Mouse (Mus musculus) liver, postnatal 0 days (tissue): ENCODE measurements around the gene Tmem156. TPM values are rescaled to one million over a fixed set of nuclear protein-coding genes. Genes with fewer than 3 reads are reported as not detected.

ENCODE experiments used
- ATAC-seq: fragments of 200-750 bp; cut with Nextera tagmentation; 2 replicates; pipeline ENCODE4 v1.8.0; 2017; ENCODE audit warnings: mild to moderate bottlenecking, moderate library complexity
- DNase-seq: peaks from one replicate; pipeline ENCODE4 v3.0.0-alpha.2; 2016
- H3K27ac ChIP-seq: fragments of 300-500 bp; sonication (generic); 2 replicates; pipeline ENCODE4 v1.5.1; 2014; ENCODE audit warnings: antibody characterized with exemption, moderate library complexity, mild to moderate bottlenecking, low read depth
- H3K27me3 ChIP-seq: fragments of 300-500 bp; sonication (generic); 2 replicates; pipeline ENCODE4 v1.6.1; 2014; ENCODE audit warnings: low read length, control low read depth, mixed read lengths; ENCODE audit not compliant: insufficient read depth
- H3K36me3 ChIP-seq: fragments of 300-500 bp; sonication (generic); replicated peaks from 2 replicates; pipeline ENCODE4 v1.6.1; 2014; ENCODE audit warnings: mild to moderate bottlenecking, control low read depth, low read length, moderate library complexity, mixed read lengths; ENCODE audit not compliant: insufficient read depth
- H3K4me1 ChIP-seq: fragments of 300-500 bp; sonication (generic); 2 replicates; pipeline ENCODE4 v1.6.1; 2014; ENCODE audit warnings: antibody characterized with exemption, mild to moderate bottlenecking, control low read depth; ENCODE audit not compliant: insufficient read depth
- H3K4me2 ChIP-seq: fragments of 300-500 bp; sonication (generic); 2 replicates; pipeline ENCODE4 v1.6.1; 2014; ENCODE audit warnings: low read depth, mild to moderate bottlenecking, low read length, moderate library complexity, mixed read lengths
- H3K4me3 ChIP-seq: fragments of 300-500 bp; sonication (generic); 2 replicates; pipeline ENCODE4 v1.5.1; 2014; ENCODE audit warnings: low read depth, low read length
- H3K9ac ChIP-seq: fragments of 300-500 bp; sonication (generic); replicated peaks from 2 replicates; pipeline ENCODE4 v1.6.1; 2014; ENCODE audit warnings: mild to moderate bottlenecking, moderate library complexity
- H3K9me3 ChIP-seq: fragments of 300-500 bp; sonication (generic); 2 replicates; pipeline ENCODE4 v1.6.1; 2016; ENCODE audit warnings: mild to moderate bottlenecking, control low read depth, low read length, mixed read lengths
- CTCF ChIP-seq: sonication (generic); IDR thresholded peaks from 2 replicates; pipeline ENCODE4 v1.5.1; 2016; ENCODE audit warnings: antibody characterized with exemption, low read depth
- EP300 ChIP-seq: IDR thresholded peaks from 2 replicates; pipeline ENCODE4 v1.6.1; 2016; ENCODE audit warnings: antibody characterized with exemption, low read depth, mild to moderate bottlenecking
- WGBS: fragments of 180-500 bp; shearing (Covaris S2); extraction: QIAGEN DNeasy Blood & Tissue Kit; methylation state at CpG from one replicate; pipeline ENCODE4 v1.1.7; 2014; ENCODE audit not compliant: insufficient replicate concordance; 5-methylcytosine and 5-hydroxymethylcytosine counted together
- polyA plus RNA-seq: library from polyadenylated mRNA; unstranded; fragments of >200 nt; fragmentation: Nextera tagmentation; extraction: Ambion mirVana; gene quantifications from 2 replicates; pipeline ENCODE4 v1.2.1, GENCODE M21; 2015

Gene Tmem156
- polyA plus RNA-seq, 1 experiment from 2014 or later = 1.2 TPM

DNA sequence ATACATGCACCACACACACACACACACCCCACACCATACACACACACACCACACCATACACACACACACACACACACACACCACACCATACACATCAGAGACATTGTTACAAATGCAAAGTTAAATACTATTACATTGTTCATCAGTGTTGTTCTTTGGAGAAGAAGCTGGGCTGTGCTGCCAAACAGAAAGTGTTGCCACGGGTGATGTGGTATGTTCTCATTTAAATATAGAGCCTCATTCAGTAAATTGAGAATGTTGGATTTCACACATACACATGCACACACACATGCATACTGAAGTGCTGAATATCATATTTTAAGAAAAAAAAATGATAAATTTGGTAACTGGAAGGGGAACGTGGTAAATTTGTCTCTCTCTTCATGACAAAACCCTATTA, 67.3 kb downstream of the Tmem156 start:
- Histone ChIP-seq H3K9me3 (no peaks in the 10 kb centered on the region), H3K9ac (no peak overlapping the region), H3K27me3 (no peaks in the 10 kb centered on the region), H3K36me3 (peaks cover 13% of the 10 kb centered on the region), H3K4me1 (peaks cover 5% of the 10 kb centered on the region), H3K4me3 (no peak overlapping the region), H3K27ac (no peak overlapping the region), H3K4me2 (no peak overlapping the region)
- TF ChIP-seq EP300 = no peak
- TF ChIP-seq CTCF = no peak
- 66% methylated on average over 2 of the region's 2 CpGs for WGBS
- DNase-seq = no peak
- no peak for ATAC-seq

- H3K4me2 ChIP-seq = no peak overlapping the region
- no peak overlapping the region for H3K27ac ChIP-seq
- 78% methylated on average over 4 of the region's 4 CpGs for WGBS
- H3K27me3 ChIP-seq = no peaks in the 10 kb centered on the region
- H3K9me3 ChIP-seq = no peaks in the 10 kb centered on the region
- ATAC-seq (no peak), DNase-seq (no peak)
- peaks cover 5% of the 10 kb centered on the region for H3K4me1 ChIP-seq
- H3K4me3 ChIP-seq = no peak overlapping the region
- no peak for TF ChIP-seq CTCF
- no peak for TF ChIP-seq EP300
- no peak overlapping the region for H3K9ac ChIP-seq
- H3K36me3 ChIP-seq = peaks cover 20% of the 10 kb centered on the region
These were observed 69.9 kb downstream of the Tmem156 start for GRCm38 (mm10) chr5:65022006-65022405.

GRCm38 (mm10) chr5:65019823-65020222, 72.1 kb downstream of the Tmem156 start:
- no peak overlapping the region for H3K27ac ChIP-seq
- no peak overlapping the region for H3K4me2 ChIP-seq
- no peak for DNase-seq
- no peaks in the 10 kb centered on the region for H3K9me3 ChIP-seq
- no peak for TF ChIP-seq EP300
- TF ChIP-seq CTCF = peak; percentile 52
- no peak overlapping the region for H3K4me3 ChIP-seq
- no peak overlapping the region for H3K9ac ChIP-seq
- H3K4me1 ChIP-seq = peaks cover 2% of the 10 kb centered on the region; the same call in 1 of the 2 replicates
- ATAC-seq = no peak
- H3K27me3 ChIP-seq = no peaks in the 10 kb centered on the region
- peaks cover 24% of the 10 kb centered on the region for H3K36me3 ChIP-seq
- WGBS = 60% methylated on average over 7 of the region's 7 CpGs

GRCm38 (mm10) chr5:65019109-65019508, 72.8 kb downstream of the Tmem156 start:
- Histone ChIP-seq H3K27ac (no peak overlapping the region), H3K4me2 (no peak overlapping the region), H3K36me3 (peaks cover 24% of the 10 kb centered on the region), H3K9ac (no peak overlapping the region), H3K4me1 (peaks cover 2% of the 10 kb centered on the region; the same call in 1 of the 2 replicates), H3K4me3 (no peak overlapping the region), H3K9me3 (no peaks in the 10 kb centered on the region), H3K27me3 (no peaks in the 10 kb centered on the region)
- no peak for ATAC-seq
- WGBS = 23% methylated on average over 8 of the region's 8 CpGs
- no peak for DNase-seq
- TF ChIP-seq EP300 (no peak), CTCF (no peak)

DNA sequence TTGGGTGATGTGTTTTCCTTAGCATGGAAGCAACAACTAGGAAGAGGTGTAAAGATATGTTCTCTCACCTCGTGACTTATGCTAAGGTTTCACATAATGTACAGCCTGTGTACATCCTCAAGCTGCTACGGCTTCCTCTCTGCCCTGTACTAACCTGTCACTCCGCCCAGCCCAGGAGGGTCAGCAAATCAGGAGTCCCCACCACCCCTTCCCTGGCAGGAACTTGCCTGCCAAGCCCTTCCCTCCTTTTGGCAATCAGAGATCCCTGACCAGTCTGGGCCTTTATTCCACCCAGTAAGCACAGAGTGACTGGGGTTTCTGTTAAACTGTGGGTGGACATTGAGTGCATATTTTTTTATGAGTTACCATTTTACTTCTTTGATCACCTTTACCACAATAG, 76.4 kb downstream of the Tmem156 start:
- no peaks in the 10 kb centered on the region for H3K27me3 ChIP-seq
- H3K4me1 ChIP-seq = peaks cover 2% of the 10 kb centered on the region; the same call in 1 of the 2 replicates
- H3K27ac ChIP-seq = no peak overlapping the region
- no peaks in the 10 kb centered on the region for H3K9me3 ChIP-seq
- no peak overlapping the region for H3K4me3 ChIP-seq
- 80% methylated on average over 3 of the region's 3 CpGs for WGBS
- no peak overlapping the region for H3K4me2 ChIP-seq
- H3K36me3 ChIP-seq = peaks cover 16% of the 10 kb centered on the region; the same call in 1 of the 2 replicates
- ATAC-seq (no peak), DNase-seq (no peak)
- TF ChIP-seq EP300 (no peak), CTCF (no peak)
- no peak overlapping the region for H3K9ac ChIP-seq

DNA sequence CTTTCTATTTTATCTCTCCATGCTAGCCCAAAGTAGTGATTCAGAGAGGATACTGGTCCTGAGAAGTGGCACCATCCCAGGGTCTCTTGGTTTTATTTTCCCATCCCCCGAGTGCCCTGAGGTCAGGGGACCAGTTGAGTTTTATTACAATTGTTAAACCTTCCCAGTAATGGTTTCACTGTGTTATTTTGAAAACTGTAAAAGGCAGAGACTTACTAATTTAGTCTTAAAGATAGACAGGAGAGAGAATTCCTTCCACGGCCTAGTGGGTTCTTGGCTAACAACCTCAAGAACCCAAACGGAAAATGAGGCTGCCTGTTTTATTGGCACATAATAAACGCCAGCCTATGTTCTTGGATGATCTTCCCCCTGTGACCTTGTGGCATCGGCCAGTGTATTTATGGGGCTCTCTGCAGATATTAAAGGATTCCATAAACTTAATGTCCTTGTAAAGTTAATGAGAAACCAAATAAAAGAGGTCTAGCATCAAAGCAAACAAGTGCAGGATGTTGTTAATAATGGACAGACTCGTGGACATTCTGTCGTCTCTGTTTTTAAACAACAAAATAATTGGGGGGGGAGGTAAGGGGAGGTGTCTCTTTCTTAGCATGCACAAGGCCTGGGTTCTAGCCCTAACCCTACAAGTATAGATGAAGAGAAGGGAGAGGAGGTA, 79.9 kb downstream of the Tmem156 start:
- TF ChIP-seq EP300 = no peak
- TF ChIP-seq CTCF = no peak
- ATAC-seq (no peak), DNase-seq (no peak)
- H3K4me2 ChIP-seq = no peak overlapping the region
- no peaks in the 10 kb centered on the region for H3K4me1 ChIP-seq
- no peaks in the 10 kb centered on the region for H3K27me3 ChIP-seq
- no peak overlapping the region for H3K9ac ChIP-seq
- no peaks in the 10 kb centered on the region for H3K9me3 ChIP-seq
- WGBS = 71% methylated on average over 7 of the region's 7 CpGs
- no peak overlapping the region for H3K4me3 ChIP-seq
- H3K27ac ChIP-seq = no peak overlapping the region
- peaks cover 31% of the 10 kb centered on the region for H3K36me3 ChIP-seq
